Mouse (Mus musculus) left cerebral cortex, adult 2 months (tissue): ENCODE measurements at regions not wholly inside any gene's neighbourhood (a gene's known extent, or its start where the extent isn't known, plus 50 kb on each side); places are given as distances from the start of the nearest gene placed in this dataset.
"Not testable (repeated sequence)": the region's sequence is repeated elsewhere in the genome, so short reads cannot be mapped to it uniquely, and the experiment has no call there.

ENCODE experiments used
- DNase-seq, 2 experiments: peaks; one replicate each; pipeline ENCODE4 v3.0.0; 2021 to 2022; ENCODE audit warnings: low spot score in 2 of 2, mixed read lengths in 1 of 2; ENCODE audit errors: extremely low spot score in 1 of 2
- H3K27ac ChIP-seq: fragments of 200-600 bp; 2 replicates; pipeline ENCODE4 v1.8.1; 2022
- H3K4me3 ChIP-seq: fragments of 200-600 bp; 2 replicates; pipeline ENCODE4 v1.8.1; 2022
- CTCF ChIP-seq: fragments of 200-600 bp; IDR thresholded peaks from 2 replicates; pipeline ENCODE4 v1.8.1; 2022; ENCODE audit warnings: antibody characterized with exemption, mild to moderate bottlenecking, moderate library complexity
- intact Hi-C: fragments of 180-260 bp; cut with DNase I; formaldehyde crosslinking; loops from one replicate; pipeline ENCODE4 v1.15.1; 2025

DNA sequence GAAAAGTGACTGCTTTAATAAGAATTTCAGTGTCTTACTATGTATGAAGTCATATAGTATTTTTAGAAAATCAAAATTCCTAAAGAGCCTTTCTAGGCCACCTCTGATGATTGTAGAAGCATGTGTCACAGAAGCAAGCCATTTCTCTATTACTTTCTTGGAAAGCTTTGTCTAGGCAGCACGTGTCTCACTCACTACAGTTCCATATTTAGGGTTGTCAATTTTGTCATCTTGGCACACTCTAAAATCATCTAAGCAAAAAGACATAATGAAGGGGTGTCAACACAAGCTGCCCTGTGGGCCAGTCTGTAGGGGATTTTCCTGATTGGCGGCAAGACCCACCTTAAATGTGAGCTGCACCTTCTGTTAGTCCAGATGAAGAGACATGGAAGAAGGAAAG lies 723.1 kb upstream of the Brinp1 start:
- intact Hi-C loops, result no loop called here
- H3K4me3 ChIP-seq, result no peak overlapping the region
- no peak overlapping the region for H3K27ac ChIP-seq
- TF ChIP-seq CTCF, result no peak
- no peak for DNase-seq

DNA sequence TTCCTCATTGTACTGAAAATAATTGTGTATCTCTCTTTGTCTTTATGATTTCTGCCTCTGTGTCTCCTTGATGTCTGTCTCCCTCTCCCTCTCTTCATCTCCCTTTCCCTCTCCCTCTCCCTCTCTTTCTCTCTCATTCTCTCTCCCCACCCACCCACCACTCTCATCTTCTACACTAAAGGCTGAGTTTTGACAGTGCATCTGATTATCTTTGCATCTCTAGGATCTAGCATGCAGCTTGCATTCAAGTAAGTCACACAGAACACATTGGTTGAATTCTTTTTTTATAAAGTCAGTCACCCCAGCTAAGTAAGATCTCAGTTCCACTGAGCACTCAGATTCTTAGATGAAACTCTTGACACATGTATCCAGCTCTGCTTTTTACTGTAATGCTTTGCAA lies 719.3 kb upstream of the Brinp1 start:
- intact Hi-C loops, result no loop called here
- no peak overlapping the region for H3K4me3 ChIP-seq
- no peak for TF ChIP-seq CTCF
- no peak for DNase-seq
- peak overlapping the region; percentile 1; the same call in 1 of the 2 replicates for H3K27ac ChIP-seq

DNA sequence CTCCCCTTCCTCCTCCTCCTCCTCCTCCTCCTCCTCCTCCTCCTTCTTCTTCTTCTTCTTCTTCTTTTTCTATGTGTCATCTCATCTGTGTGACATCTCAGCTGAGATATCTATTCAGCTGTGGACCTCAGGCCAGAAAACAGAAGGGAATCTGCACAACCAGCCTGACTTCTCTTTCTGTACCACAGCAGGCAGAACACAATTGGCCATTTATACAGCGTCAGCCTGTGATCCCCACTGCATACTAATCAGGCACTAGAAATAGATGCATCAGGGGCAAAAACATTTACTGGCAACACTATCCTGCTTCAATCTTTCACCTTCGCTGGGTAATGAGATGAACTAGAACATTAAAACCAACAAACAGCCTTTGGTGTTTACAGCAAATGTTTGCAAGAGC lies 674.7 kb upstream of the Brinp1 start:
- TF ChIP-seq CTCF, result no peak
- no peak overlapping the region for H3K4me3 ChIP-seq
- intact Hi-C loops, result no loop called here
- H3K27ac ChIP-seq, result no peak overlapping the region
- DNase-seq, result no peak

DNA sequence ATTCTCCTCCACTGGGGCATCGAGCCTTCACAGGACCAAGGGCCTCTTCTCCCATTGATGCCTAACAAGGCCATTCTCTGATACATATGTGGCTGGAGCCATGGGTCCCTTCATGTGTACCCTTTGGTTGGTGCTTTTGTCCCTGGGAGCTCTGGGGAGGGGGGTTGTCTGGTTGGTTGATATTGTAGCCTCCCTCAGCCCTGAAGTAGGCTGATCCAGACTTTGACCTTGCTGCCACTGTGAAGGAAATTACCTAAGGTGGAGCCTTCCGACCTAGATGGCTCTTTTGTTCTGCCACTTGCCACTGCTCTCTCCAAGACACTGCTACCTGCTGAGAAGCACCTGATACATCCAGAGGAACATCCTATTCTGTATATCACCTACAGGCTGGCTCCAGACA lies 672.2 kb upstream of the Brinp1 start:
- DNase-seq, intact Hi-C loops: not testable (repeated sequence)

DNA sequence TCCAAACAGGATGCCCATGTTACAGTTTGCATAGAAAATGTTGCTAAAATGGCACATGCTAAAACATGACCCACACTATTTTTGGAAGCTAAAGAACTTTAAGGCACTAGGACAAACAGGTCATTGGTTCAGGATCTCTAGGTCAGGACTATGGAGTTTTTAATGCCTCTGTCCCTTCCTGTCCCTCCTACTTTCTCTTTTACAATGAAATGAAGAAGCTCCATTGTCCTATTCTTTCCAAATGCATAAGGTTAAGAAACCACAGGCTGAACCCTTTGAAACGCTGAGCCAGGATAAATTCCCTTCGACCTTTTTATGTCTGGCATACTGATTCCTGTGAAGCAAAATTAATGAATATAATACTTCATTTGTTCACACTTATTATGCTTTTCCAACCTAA lies 671.6 kb upstream of the Brinp1 start:
- no peak for DNase-seq
- no peak for TF ChIP-seq CTCF
- no peak overlapping the region for H3K27ac ChIP-seq
- intact Hi-C loops, result no loop called here
- no peak overlapping the region for H3K4me3 ChIP-seq

More for the DNA sequence above, 672.2 kb upstream of the Brinp1 start:
- H3K4me3 ChIP-seq, H3K27ac ChIP-seq: not testable (repeated sequence)

DNA sequence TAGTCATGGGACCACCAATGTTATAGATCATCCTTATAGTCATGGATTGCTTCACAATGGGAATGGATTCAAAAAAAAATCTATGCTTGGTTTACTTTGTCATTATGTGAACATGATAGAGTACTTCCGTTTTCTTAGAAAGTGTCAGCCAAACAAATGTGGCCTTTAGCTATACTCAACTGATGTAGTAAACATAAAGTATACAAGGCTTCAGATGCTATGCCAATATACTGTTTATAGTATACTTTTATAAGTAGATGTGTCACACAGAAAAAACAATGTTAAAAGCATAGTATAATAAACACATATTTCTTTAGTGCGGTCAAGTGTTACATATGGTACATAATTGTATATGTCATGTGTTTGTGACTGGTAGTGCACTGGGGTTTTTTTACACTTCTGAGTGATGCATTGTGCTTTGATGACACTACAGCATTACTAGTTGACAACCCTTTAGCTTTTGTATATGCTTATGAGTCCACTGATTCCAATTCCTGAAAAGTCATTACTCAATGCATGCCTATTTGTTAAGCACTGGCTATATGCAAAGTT lies 666.9 kb upstream of the Brinp1 start:
- no peak overlapping the region for H3K4me3 ChIP-seq
- intact Hi-C loops, result no loop called here
- TF ChIP-seq CTCF, result no peak
- H3K27ac ChIP-seq, result no peak overlapping the region
- no peak for DNase-seq

DNA sequence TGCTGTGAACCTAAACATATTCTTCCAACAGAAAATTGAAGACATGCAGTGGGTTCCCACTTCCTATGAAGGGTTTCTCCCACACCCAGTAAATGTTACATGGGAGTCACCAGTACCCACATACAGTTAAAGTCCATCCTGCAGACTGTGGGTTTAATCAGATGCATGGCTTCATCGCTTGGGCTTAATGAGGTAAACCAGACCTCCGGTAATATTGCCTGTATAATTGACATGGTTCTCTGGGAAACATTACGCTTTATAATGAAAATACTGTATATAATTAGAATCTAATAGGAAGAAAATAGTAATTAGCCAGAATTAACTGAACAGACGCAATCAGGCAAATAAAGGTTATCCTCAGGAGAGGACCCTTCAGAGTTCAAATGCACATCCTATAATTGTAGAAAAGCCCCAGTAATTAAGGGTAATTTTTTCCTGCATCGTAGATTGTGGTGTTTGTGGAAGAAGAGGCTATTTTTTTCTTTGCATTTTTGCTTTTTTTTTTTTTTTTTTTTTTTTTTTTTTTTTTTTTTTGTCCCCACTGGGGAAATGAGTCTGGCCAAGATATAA lies 664.0 kb upstream of the Brinp1 start:
- Histone ChIP-seq H3K27ac (no peak overlapping the region), H3K4me3 (no peak overlapping the region)
- intact Hi-C loops, result no loop called here
- TF ChIP-seq CTCF, result no peak
- DNase-seq, result no peak

DNA sequence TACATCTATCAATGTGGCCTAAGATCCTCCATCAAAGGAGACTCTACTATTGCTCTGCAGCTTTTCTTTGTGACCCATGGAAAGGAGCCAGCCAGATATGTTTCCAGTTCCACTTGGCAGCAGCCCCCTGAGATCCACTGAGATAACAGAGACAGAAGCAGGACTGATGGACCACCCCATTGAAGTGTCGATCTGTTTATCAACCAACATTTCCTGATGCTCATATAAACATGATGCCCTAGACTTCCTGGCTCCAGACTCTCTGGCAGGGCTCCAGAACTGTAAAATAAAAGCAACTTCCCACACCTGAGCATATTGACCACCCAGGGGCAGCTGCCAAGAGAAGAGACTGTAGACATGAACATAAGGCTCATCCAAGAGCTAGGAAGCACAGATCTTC lies 660.7 kb upstream of the Brinp1 start:
- no peak overlapping the region for H3K27ac ChIP-seq

DNA sequence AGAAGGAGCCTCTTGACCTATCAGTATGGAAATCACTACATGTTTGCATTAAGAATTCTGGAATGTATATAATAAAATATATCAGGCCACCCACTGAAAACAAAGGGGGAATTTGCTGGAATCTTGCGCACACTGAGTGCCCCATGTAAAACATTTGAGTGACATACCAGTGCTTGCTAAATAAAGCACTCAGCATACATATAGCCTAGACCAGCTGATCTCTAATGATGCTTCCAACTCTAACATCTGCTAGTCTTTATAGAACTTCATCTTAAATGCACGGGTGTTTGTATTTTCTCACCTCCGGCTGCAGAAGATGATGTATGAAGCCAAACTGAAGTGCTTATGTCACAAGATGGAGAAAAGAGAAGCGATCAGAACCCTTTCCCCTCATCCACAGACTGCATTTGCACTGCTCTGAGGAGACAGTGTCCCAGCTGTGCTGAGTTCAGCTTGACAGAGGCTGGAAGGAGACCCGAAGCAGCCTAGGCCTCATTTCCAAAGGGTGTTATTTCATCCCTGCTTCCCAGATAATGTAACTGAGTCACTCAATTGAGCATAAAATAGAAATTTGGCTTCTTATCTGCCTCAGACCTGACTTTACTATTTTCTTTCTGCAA lies 657.6 kb upstream of the Brinp1 start:
- Histone ChIP-seq H3K27ac (peak overlapping the region; percentile 68; the same call in 1 of the 2 replicates), H3K4me3 (no peak overlapping the region)
- intact Hi-C loops, result loop anchor here (5.0 kb wide), 1 partner anchor 141 kb away; no protein-coding TSS in a partner anchor
- no peak for DNase-seq
- no peak for TF ChIP-seq CTCF

More for the DNA sequence above, 660.7 kb upstream of the Brinp1 start:
- TF ChIP-seq CTCF, result no peak
- DNase-seq, result no peak
- H3K4me3 ChIP-seq, result no peak overlapping the region
- intact Hi-C loops, result loop anchor here (5.0 kb wide), 1 partner anchor 137 kb away; no protein-coding TSS in a partner anchor

DNA sequence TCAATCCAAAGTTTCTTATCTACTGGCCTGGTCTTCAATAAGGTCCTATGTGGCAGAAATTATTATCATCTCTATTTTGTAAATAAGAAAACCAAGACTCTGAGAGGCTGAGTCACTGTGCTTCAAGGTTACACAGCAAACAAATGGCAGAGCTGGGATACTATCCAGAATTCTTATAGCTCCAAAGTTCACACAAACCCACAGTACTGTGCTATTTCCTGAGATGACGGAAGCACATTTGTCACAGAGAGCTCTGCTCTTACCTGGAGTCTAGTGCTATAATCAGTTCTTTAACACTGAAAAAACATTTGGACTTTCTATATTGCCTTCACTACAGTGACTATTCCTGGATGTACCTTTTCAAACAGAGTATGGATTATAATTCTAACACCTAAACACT lies 654.7 kb upstream of the Brinp1 start:
- TF ChIP-seq CTCF, result no peak
- Histone ChIP-seq H3K4me3 (no peak overlapping the region), H3K27ac (peak overlapping the region; percentile 51; the same call in 1 of the 2 replicates)
- no peak for DNase-seq
- intact Hi-C loops, result loop anchor here (10.0 kb wide), 1 partner anchor 514 kb away; no protein-coding TSS in a partner anchor

DNA sequence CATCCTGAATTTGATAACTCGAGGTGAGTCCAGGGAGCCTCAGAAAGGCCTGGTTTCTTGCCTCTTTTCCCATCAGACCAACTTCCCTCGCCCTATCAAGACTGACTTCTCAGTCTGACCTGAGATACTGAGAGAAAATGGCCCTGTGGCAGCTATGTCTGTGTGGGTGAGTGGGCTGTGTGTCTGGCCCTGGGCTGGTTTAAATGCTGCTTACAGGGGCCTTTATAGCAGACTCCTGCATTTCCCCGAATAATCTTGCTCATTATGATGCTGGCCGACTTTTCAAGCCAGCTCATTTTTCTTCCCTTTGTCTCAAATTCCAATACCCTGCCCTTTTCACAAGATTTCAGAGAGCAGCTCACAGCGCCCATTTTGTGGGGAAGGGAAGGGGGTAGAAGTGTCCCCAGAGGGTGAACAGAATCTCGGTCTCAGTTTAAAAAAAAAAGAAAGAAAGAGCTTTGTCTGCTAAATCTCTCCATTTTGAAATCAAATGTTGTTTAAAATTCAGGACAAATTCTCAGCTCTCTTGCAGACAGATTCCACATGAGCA lies 642.9 kb upstream of the Brinp1 start:
- DNase-seq, result no peak
- no peak for TF ChIP-seq CTCF
- Histone ChIP-seq H3K4me3 (no peak overlapping the region), H3K27ac (no peak overlapping the region)
- intact Hi-C loops, result no loop called here

DNA sequence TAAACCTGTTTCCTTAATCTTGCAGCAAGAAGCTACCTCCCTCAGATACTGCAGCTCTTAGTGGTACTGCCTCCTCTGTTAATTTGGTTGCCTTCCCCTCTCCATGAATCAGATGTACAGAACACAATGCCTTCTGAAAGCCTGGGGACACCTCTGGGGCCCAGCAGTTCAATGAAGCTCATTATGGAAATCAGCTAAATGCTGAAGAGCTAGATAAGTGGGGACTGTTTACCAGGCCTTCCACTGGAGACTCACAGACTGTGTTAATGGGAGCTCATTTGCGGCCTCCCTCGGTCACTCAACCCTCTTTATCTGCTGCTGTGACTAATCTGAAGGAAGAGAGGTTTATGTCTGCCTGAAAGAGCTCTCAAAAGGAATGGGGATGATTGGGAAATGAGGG lies 639.8 kb upstream of the Brinp1 start:
- no peak overlapping the region for H3K27ac ChIP-seq
- DNase-seq, result no peak
- intact Hi-C loops, result no loop called here
- TF ChIP-seq CTCF, result no peak
- no peak overlapping the region for H3K4me3 ChIP-seq
